Mouse (Mus musculus) hindbrain, embryonic 13.5 days (tissue): Measurements from ENCODE around the gene Gnai3. TPM values are rescaled to one million over a fixed set of nuclear protein-coding genes. Genes with fewer than 3 reads are reported as not detected.

Experiments
- ATAC-seq: fragments of 200-750 bp; cut with Nextera tagmentation; 2 replicates; pipeline ENCODE4 v1.8.0; 2017; ENCODE audit warnings: moderate TSS enrichment; ENCODE audit not compliant: low FRiP score
- H3K27ac ChIP-seq: fragments of 300-500 bp; sonication (generic); 2 replicates; pipeline ENCODE4 v1.5.1; 2015; ENCODE audit warnings: inconsistent platforms, mild to moderate bottlenecking, moderate library complexity
- H3K27me3 ChIP-seq: fragments of 300-500 bp; sonication (generic); 2 replicates; pipeline ENCODE4 v1.6.1; 2015; ENCODE audit warnings: mild to moderate bottlenecking, inconsistent platforms
- H3K36me3 ChIP-seq: fragments of 300-500 bp; sonication (generic); 2 replicates; pipeline ENCODE4 v1.6.1; 2015; ENCODE audit warnings: mild to moderate bottlenecking, inconsistent platforms
- H3K4me1 ChIP-seq: fragments of 300-500 bp; sonication (generic); replicated peaks from 2 replicates; pipeline ENCODE4 v1.6.1; 2015; ENCODE audit warnings: inconsistent platforms
- H3K4me2 ChIP-seq: fragments of 300-500 bp; sonication (generic); 2 replicates; pipeline ENCODE4 v1.6.1; 2015; ENCODE audit warnings: inconsistent platforms, mild to moderate bottlenecking, moderate library complexity
- H3K4me3 ChIP-seq: fragments of 300-500 bp; sonication (generic); 2 replicates; pipeline ENCODE4 v1.5.1; 2015; ENCODE audit warnings: mild to moderate bottlenecking, inconsistent platforms
- H3K9ac ChIP-seq: fragments of 300-500 bp; sonication (generic); 2 replicates; pipeline ENCODE4 v1.6.1; 2015; ENCODE audit warnings: mild to moderate bottlenecking, inconsistent platforms
- H3K9me3 ChIP-seq: fragments of 300-500 bp; sonication (generic); 2 replicates; pipeline ENCODE4 v1.6.1; 2016; ENCODE audit warnings: inconsistent platforms
- WGBS: fragments of 180-500 bp; shearing (Covaris S2); methylation state at CpG from one replicate; pipeline ENCODE4 v1.1.7; 2015; 5-methylcytosine and 5-hydroxymethylcytosine counted together
- polyA plus RNA-seq: library from polyadenylated mRNA; unstranded; fragments of >200 nt; fragmentation: Nextera tagmentation; extraction: Ambion mirVana; gene quantifications from 2 replicates; pipeline ENCODE4 v1.2.1, GENCODE M21; 2015

The Gnai3 gene
- polyA plus RNA-seq, 1 experiment from 2014 or later = 148 TPM

- 94% methylated on average over 3 of the region's 3 CpGs for WGBS
- H3K4me1 ChIP-seq = peaks cover 12% of the 10 kb centered on the region
- no peak overlapping the region for H3K9ac ChIP-seq
- ATAC-seq = no peak
- no peaks in the 10 kb centered on the region for H3K9me3 ChIP-seq
- H3K36me3 ChIP-seq = no peaks in the 10 kb centered on the region
- no peak overlapping the region for H3K4me3 ChIP-seq
- H3K4me2 ChIP-seq = no peak overlapping the region
- no peak overlapping the region for H3K27ac ChIP-seq
- no peaks in the 10 kb centered on the region for H3K27me3 ChIP-seq
Measured at GRCm38 (mm10) chr3:108152290-108152689, 6.3 kb upstream of the Gnai3 start.

GRCm38 (mm10) chr3:108147386-108148235, 1.7 kb upstream of the Gnai3 start:
- WGBS = 70% methylated on average over 11 of the region's 11 CpGs
- Histone ChIP-seq H3K4me1 (peaks cover 35% of the 10 kb centered on the region), H3K4me3 (no peak overlapping the region), H3K4me2 (no peak overlapping the region), H3K9me3 (no peaks in the 10 kb centered on the region), H3K9ac (no peak overlapping the region), H3K27ac (no peak overlapping the region), H3K27me3 (no peaks in the 10 kb centered on the region), H3K36me3 (no peaks in the 10 kb centered on the region)
- 0 out of 2 replicates have a peak, but pooled peaks have one; percentile 41 for ATAC-seq

GRCm38 (mm10) chr3:108146671-108147070, 725 bp upstream of the Gnai3 start:
- 63% methylated on average over 5 of the region's 5 CpGs for WGBS
- no peaks in the 10 kb centered on the region for H3K27me3 ChIP-seq
- H3K9ac ChIP-seq = peak overlapping the region; percentile 98
- no peaks in the 10 kb centered on the region for H3K9me3 ChIP-seq
- peak overlapping the region; percentile 86 for H3K4me2 ChIP-seq
- peaks cover 38% of the 10 kb centered on the region for H3K4me1 ChIP-seq
- H3K4me3 ChIP-seq = peak overlapping the region; percentile 98
- no peak for ATAC-seq
- H3K27ac ChIP-seq = peak overlapping the region; percentile 97; the same call in 1 of the 2 replicates
- no peaks in the 10 kb centered on the region for H3K36me3 ChIP-seq

- Histone ChIP-seq H3K9me3 (no peaks in the 10 kb centered on the region), H3K4me3 (no peak overlapping the region), H3K4me1 (peaks cover 39% of the 10 kb centered on the region), H3K9ac (no peak overlapping the region), H3K4me2 (no peak overlapping the region), H3K27ac (no peak overlapping the region), H3K27me3 (no peaks in the 10 kb centered on the region), H3K36me3 (peaks cover 15% of the 10 kb centered on the region)
- ATAC-seq = no peak
- 80% methylated on average over 4 of the region's 4 CpGs for WGBS
Measured at GRCm38 (mm10) chr3:108140786-108141185, 5.2 kb downstream of the Gnai3 start.

- 89% methylated on average over 1 of the region's 1 CpGs for WGBS
- H3K4me1 ChIP-seq = peaks cover 40% of the 10 kb centered on the region
- no peak overlapping the region for H3K4me2 ChIP-seq
- ATAC-seq = no peak
- no peak overlapping the region for H3K9ac ChIP-seq
- H3K9me3 ChIP-seq = no peaks in the 10 kb centered on the region
- no peak overlapping the region for H3K27ac ChIP-seq
- H3K4me3 ChIP-seq = no peak overlapping the region
- peaks cover 15% of the 10 kb centered on the region for H3K36me3 ChIP-seq
- H3K27me3 ChIP-seq = no peaks in the 10 kb centered on the region
Measured at GRCm38 (mm10) chr3:108139113-108139512, 6.8 kb downstream of the Gnai3 start.

- H3K27ac ChIP-seq = peak overlapping the region; percentile 58
- H3K4me3 ChIP-seq = no peak overlapping the region
- 0 out of 2 replicates have a peak, but pooled peaks have one; percentile 46 for ATAC-seq
- H3K9me3 ChIP-seq = no peaks in the 10 kb centered on the region
- H3K4me1 ChIP-seq = peaks cover 37% of the 10 kb centered on the region
- no peaks in the 10 kb centered on the region for H3K27me3 ChIP-seq
- H3K4me2 ChIP-seq = no peak overlapping the region
- peaks cover 2% of the 10 kb centered on the region; the same call in 1 of the 2 replicates for H3K36me3 ChIP-seq
- no peak overlapping the region for H3K9ac ChIP-seq
- 51% methylated on average over 11 of the region's 11 CpGs for WGBS
Measured at GRCm38 (mm10) chr3:108134701-108135100, 11.2 kb downstream of the Gnai3 start.

GRCm38 (mm10) chr3:108132484-108132883, 13.5 kb downstream of the Gnai3 start:
- Histone ChIP-seq H3K9ac (no peak overlapping the region), H3K4me2 (no peak overlapping the region), H3K4me1 (peaks cover 42% of the 10 kb centered on the region), H3K4me3 (no peak overlapping the region), H3K9me3 (no peaks in the 10 kb centered on the region), H3K36me3 (no peaks in the 10 kb centered on the region), H3K27ac (no peak overlapping the region), H3K27me3 (no peaks in the 10 kb centered on the region)
- WGBS = 75% methylated on average over 1 of the region's 1 CpGs
- no peak for ATAC-seq

- H3K27me3 ChIP-seq = no peaks in the 10 kb centered on the region
- 81% methylated on average over 1 of the region's 1 CpGs for WGBS
Measured at GRCm38 (mm10) chr3:108131821-108132220, 14.1 kb downstream of the Gnai3 start.

GRCm38 (mm10) chr3:108131216-108131615, 14.7 kb downstream of the Gnai3 start:
- Histone ChIP-seq H3K27ac (no peak overlapping the region), H3K4me1 (peaks cover 41% of the 10 kb centered on the region), H3K9me3 (no peaks in the 10 kb centered on the region), H3K4me2 (no peak overlapping the region), H3K9ac (no peak overlapping the region), H3K36me3 (no peaks in the 10 kb centered on the region), H3K4me3 (no peak overlapping the region), H3K27me3 (no peaks in the 10 kb centered on the region)
- ATAC-seq = no peak
- WGBS = 90% methylated on average over 5 of the region's 5 CpGs

More at GRCm38 (mm10) chr3:108131821-108132220, 14.1 kb downstream of the Gnai3 start:
- ATAC-seq = no peak
- no peak overlapping the region for H3K4me2 ChIP-seq
- H3K36me3 ChIP-seq = no peaks in the 10 kb centered on the region
- H3K27ac ChIP-seq = no peak overlapping the region
- H3K4me3 ChIP-seq = no peak overlapping the region
- no peaks in the 10 kb centered on the region for H3K9me3 ChIP-seq
- no peak overlapping the region for H3K9ac ChIP-seq
- peaks cover 42% of the 10 kb centered on the region for H3K4me1 ChIP-seq

- H3K27me3 ChIP-seq = no peaks in the 10 kb centered on the region
- H3K4me2 ChIP-seq = no peak overlapping the region
- 93% methylated on average over 4 of the region's 4 CpGs for WGBS
- no peaks in the 10 kb centered on the region for H3K9me3 ChIP-seq
- peaks cover 30% of the 10 kb centered on the region for H3K4me1 ChIP-seq
- H3K36me3 ChIP-seq = no peaks in the 10 kb centered on the region
- no peak overlapping the region for H3K9ac ChIP-seq
- H3K4me3 ChIP-seq = no peak overlapping the region
- no peak for ATAC-seq
- no peak overlapping the region for H3K27ac ChIP-seq
Measured at GRCm38 (mm10) chr3:108129804-108130203, 16.1 kb downstream of the Gnai3 start.

GRCm38 (mm10) chr3:108129367-108129766, 16.6 kb downstream of the Gnai3 start:
- Histone ChIP-seq H3K27ac (no peak overlapping the region), H3K9me3 (no peaks in the 10 kb centered on the region), H3K36me3 (no peaks in the 10 kb centered on the region), H3K4me3 (no peak overlapping the region), H3K4me1 (peaks cover 26% of the 10 kb centered on the region; the same call in 1 of the 2 replicates), H3K27me3 (no peaks in the 10 kb centered on the region), H3K9ac (no peak overlapping the region), H3K4me2 (no peak overlapping the region)
- WGBS = 93% methylated on average over 4 of the region's 4 CpGs
- ATAC-seq = no peak

- no peaks in the 10 kb centered on the region for H3K9me3 ChIP-seq
- peaks cover under 1% of the 10 kb centered on the region; the same call in 1 of the 2 replicates for H3K36me3 ChIP-seq
- H3K9ac ChIP-seq = no peak overlapping the region
- 85% methylated on average over 5 of the region's 5 CpGs for WGBS
- H3K4me2 ChIP-seq = no peak overlapping the region
- no peaks in the 10 kb centered on the region for H3K27me3 ChIP-seq
- H3K4me3 ChIP-seq = no peak overlapping the region
- H3K27ac ChIP-seq = no peak overlapping the region
- no peak for ATAC-seq
- H3K4me1 ChIP-seq = peaks cover 23% of the 10 kb centered on the region; the same call in 1 of the 2 replicates
Measured at GRCm38 (mm10) chr3:108128520-108128919, 17.4 kb downstream of the Gnai3 start.

GRCm38 (mm10) chr3:108126327-108126726, 19.6 kb downstream of the Gnai3 start:
- ATAC-seq = no peak
- 96% methylated on average over 3 of the region's 3 CpGs for WGBS

More at GRCm38 (mm10) chr3:108126327-108126726, 19.6 kb downstream of the Gnai3 start:
- Histone ChIP-seq H3K9ac (no peak overlapping the region), H3K4me1 (0 out of 2 replicates have a peak, but pooled peaks cover 12% of the 10 kb centered on the region), H3K27me3 (no peaks in the 10 kb centered on the region), H3K4me3 (no peak overlapping the region), H3K9me3 (no peaks in the 10 kb centered on the region), H3K36me3 (peaks cover 15% of the 10 kb centered on the region), H3K4me2 (no peak overlapping the region), H3K27ac (no peak overlapping the region)
